Mouse (Mus musculus) embryo, embryonic 10 days (tissue): ENCODE data around the gene Asb13.

ENCODE experiments used
- DNase-seq: peaks from one replicate; pipeline ENCODE4 v3.0.0-alpha.2; 2015; ENCODE audit warnings: low spot score

Gene Asb13

DNA sequence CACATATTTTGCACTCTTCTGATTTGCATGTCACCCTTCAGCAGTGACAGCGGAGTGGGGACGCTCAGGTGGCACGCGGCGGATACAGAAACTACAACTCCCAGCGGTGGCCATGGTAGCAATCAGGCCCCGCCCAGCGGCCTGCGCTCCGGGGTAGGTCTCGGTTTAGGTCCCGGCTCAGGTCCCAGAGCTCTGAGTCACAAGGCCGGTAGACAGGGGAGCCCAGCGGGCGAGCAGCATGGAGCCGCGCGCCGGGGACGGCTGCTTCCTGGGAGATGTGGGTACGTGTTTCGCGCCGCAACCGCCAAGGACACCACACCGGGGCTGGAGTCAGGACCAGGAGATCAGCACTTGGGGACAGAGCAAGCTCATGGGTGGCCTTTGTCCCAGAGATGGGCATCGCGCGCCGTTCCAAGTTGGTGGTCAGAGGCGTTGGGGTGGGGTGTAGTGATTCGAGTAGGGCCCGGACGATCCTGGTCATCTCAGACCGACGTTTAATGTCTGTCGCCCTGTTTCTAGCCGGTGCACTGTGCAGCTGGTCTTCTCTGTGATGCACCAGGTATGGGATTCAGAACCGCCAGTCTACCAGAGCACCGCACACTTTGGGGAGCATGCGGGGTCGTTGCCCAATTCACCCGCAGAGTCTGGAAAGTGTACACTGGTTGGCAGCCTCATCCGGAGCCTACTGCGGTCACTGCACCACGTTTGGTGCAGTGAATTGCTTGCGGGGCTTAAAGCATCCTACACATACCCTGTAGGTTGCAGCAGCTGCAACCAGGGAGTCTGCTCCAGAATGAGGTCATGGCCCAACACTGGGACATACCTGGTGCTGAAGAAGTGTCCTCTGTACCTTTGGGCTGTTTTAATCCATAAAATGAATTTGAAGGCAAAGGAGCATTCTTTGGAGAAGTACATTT lies at the start of gene Asb13:
Gene Asb13, plus strand, starts transcription at position 138 of the 917 bp plus-strand sequence.
- DNase-seq, result peak; percentile 88

DNA sequence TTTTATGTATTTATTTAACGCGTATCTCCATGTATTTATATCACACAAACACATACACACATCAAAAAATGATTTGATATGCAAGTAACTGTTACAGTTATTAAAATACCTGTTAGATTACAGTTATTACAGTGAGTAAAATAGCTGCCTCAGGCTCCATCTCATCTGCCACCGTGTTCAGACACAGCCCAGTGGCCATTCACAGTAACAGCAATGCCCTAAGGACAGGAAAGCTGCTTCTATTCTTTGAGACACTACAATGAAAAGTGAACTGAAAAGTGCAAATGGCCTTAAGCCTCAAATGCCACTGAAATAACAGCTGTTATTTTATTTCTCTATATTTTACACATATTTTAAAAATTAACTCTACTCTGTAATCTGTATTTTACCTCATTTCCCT lies 43.0 kb upstream of the Asb13 start:
- DNase-seq, result no peak

DNA sequence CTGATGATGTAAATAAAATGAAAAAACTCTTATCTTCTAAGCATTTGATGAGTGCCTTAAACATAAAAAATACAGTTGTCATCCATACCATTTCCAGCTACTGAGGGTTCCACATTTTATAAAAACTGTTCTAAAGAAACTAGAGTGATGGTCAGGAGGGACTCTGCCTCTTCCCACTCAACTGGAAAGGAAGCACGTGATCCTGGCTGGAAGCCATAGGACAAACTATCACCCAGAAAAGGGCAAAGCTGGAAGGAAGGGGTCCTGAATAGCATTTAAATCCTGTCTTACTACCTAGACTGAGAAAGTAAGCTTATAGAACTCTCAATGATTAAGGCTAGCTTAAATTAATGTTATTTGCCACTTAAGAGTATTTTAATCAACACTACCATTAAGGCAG lies 39.5 kb upstream of the Asb13 start:
- no peak for DNase-seq

DNA sequence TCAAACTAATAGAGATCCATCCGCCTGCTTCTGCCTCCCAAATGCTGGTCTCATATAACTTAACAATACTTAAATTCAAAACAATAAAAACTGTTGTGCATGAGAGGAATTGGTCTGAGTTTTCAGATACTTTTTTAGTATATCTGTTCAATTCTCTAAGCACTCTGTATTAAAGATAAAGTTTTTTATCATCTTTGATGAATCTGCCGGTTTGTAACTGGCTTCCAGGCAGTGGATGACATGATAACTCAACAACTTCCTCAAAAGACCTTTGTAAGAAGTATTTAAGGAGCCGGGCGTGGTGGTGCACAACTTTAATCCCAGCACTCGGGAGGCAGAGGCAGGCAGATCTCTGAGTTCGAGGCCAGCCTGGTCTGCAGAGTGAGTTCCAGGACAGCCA lies 37.6 kb upstream of the Asb13 start:
- no peak for DNase-seq

DNA sequence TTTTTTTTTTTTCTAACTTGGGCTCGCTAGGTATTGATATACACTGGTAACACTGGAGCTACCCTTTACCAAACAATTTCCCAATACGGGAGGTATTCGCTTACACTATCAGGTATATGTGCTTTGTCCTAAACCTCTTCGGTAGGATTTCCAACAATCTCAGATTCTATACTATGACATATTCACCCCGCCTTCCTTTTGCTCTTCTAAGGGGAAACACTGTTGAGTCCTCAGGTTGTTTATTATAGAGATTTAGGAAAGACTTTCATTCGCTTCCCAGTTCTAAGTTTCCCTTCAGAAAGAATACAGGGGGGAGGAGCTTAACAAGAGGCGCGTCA lies 24.1 kb upstream of the Asb13 start:
- DNase-seq, result no peak

DNA sequence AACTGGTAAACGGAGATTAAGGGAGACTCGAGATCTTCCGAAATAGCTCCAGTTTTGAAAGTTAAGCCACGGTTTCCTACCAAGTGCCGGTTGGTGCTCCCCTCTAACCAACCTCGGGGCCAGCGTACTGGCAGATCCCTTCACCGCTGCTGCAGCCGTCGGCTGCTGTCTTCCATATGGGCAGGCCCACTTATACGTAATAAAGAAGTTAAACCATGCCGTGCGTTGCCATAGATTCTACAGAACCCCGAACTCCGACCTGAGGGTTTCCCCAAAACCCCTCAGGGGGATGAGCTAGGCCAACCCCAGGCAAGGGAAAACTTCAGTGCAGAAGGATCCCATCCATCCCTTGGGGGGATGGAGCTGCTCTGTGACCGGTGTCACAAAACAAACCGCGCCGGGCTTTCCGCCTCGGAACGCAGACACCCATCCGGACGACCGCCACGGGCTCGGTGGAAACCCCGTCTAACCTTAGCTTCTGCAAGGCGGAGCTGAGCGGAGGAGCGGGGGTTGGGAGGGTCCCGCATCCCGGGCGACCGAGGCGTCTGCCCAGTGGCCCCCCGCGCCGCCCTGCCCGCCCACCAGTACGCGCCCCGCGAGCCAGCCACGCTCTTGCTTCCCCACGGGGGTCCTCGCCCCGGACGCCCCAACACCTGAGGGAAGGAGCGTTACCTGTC lies 23.6 kb upstream of the Asb13 start:
- DNase-seq, result peak; percentile 47

DNA sequence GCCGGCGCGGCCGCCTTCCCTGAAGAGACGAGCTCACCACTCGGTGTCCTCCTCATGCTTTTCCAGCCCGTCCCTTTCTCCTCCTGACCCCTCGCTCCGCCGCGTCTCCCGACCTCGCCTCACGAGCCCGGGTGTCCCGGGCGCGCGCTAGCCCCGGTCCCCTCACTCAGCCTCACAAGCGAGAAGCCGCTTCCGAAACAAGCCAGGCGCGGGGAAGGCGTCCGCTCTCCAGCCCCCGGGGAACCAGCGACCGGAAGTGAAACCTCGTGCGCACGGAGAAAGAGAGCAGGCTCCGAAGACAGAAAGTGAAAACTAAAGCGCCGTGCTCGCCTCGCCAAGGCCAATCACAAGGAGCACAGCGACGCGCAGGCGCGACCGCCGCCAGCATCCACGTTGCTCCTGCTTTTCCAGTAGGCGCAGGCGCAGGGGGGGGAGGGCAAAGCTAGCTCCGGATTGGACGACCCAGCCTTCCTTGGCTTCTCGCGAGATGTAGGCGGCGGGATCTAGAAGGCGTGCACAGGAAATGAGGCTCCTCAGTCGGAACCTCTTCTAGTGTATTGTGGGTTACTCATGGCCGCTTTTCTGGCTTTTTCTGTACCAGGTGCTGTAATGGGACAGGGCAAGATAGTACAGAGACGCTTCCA lies 22.9 kb upstream of the Asb13 start, which contains the start of gene Fam208b:
Gene Fam208b, minus strand, starts transcription at position 314 of the 644 bp plus-strand sequence.
- peak; percentile 99 for DNase-seq

DNA sequence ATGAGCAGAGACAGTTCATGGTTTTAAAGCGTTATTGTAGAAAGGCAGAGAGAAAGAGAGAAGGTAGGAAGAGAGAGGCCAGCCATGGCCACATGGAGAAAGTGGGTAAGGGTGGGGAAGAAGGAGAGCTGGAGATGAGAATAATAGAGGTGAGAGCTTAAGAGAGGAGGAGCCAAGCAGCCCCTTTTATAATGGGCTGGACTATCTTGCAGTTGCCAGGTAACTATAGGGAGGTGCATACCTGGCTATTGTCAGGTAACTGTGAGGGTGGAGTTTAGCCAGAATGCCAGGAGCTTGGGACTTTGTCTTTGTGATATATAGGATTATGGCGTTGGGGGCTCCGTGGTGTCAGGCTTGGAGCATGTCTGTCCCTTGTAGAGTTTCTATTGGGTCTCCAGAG lies 6.7 kb upstream of the Asb13 start:
- no peak for DNase-seq

DNA sequence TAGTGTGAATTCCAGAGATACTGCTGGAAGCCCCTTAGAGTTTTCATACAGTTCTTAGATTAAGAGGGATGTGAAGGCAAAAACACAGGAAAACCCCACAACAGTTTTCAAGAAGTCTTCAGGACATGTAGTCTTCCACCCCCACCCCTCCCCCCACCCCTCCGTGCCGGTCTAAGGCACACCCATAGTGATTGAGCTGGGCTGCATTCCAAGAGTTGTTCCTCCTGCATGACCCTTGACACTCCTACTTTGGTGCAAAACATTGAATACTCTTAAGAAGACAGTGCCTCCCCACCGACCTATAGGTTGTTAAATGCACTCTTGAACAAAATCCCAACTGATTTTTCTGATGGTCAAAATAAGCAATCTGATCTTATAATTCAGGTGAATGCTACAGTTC lies 5.7 kb upstream of the Asb13 start:
- DNase-seq, result no peak

DNA sequence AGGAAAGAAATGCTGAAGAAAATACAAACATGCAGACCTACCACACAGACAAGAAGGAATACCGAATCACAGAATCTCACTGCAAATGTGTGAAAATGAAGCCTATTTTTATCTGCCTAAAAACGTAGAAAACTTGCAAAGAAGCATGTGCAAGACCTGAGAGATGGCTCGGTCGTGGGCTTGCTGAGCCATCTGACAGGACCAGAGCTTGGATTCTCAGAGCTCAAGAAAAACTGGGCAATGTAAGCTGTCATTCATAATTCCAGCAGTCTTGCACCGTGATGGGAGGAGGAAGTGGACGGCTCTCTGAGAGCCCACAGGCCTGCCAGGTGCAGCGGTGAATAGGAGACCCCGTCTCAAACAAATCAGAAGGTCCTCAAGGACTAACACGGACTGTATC lies 1.3 kb upstream of the Asb13 start:
- no peak for DNase-seq

DNA sequence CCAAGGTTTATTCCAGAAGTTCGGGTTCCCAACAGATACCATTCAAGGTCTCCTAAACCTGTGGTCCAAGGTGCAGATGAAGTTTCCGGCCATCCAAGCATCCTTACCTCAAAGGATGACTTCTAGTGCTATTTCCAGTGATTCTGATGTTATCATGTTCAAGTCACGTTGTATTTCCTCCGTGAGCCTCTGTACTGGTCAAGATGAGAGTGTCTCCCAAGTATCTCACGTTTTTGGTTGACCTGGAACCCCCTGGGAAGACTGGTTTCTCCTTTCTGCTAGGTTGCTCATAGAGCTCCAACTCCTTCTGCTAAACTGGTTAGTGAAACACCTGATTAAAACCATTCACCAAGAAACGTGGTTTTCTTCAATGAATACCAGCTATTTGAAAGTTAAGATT lies 701 bp upstream of the Asb13 start:
- no peak for DNase-seq

DNA sequence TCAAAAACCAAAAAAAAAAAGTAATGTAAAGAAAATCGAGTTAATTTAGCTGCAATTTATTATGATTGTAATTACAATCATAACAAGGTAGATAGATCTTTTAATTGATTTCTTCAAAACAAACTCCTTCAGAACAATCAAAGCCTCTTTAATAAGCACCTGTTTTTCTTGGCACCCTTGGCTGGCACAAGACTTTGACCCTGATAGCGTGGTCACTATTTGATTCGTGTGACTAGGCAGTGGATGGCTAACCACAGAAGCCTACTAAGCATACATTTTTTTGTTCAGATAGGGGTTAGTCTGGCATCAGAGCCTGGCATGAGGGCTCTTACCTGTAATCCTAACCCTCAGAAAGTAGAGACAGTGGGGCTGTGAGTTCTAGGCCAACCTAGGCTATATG lies 1.2 kb downstream of the Asb13 start:
- DNase-seq, result no peak

DNA sequence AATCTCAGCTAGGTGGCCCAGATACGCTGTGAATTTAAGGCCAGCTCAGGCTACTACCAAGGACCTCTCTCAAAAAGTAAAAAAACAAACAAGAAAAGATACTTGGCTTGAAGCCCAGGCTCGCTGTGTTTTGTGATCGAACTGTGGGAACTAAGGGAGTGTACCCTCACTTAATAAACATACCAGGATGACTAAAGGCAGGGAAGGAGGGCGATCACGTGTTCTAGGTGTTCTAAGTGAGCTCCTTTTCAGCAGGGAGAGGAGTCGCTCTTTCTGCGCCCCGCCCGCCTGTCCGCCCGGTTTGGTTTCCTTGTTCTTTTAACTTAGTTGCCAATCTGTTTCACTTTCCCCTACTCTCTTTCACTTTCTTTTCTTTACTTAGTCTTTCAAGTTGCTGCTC lies 3.0 kb downstream of the Asb13 start:
- no peak for DNase-seq

DNA sequence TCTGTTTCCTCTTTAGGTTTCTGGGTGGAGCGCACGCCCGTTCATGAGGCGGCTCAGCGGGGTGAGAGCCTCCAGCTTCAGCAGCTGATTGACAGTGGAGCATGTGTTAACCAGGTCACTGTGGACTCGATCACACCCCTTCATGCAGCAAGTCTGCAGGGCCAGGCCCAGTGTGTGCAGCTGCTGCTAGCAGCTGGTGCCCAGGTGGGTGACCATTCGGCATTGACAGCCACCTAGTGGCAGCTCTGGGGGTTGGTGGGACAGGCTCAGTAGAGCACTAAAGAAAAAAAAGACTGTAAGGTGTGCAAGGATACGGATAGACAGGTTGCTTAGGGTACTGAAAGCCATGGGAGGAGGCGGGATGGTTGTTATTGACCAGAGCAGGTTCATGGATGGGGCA lies 8.2 kb downstream of the Asb13 start:
- peak; percentile 35 for DNase-seq

DNA sequence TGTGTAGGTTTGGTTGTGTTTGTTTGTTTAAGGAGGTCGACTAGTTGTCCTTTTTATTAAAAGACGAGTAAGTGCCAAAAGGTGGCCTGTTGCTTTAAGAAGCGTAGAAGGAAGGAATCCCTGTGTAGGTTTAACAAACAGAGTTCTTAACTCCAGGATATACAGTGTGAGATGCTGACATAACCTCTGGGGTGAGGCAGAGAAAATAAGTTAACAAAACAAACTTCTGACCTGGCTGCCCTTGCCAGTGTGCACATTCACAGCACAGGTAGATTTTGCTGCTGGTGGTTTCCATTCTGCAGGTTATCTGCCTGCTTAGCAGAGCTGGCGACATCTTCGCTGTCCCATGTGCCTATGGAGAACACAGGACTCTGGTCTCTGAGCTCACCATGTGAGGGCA lies 8.7 kb downstream of the Asb13 start:
- no peak for DNase-seq

DNA sequence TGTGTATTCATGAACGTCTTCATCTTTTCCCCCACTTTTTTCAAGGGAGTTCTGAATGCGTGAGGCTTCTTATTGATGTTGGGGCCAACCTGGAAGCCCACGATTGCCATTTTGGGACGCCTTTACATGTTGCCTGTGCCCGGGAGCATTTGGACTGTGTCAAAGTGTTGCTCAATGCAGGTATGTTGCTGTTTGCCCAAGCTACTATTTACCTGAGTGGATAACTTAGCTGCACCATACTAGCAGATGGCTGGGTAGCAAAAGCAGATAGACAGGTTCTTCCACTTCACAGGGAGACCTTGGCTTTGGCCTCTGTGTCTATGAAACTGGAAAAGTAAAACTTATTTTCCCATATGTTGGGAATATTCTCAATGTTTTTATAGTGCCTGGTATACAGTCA lies 11.0 kb downstream of the Asb13 start:
- DNase-seq, result no peak

DNA sequence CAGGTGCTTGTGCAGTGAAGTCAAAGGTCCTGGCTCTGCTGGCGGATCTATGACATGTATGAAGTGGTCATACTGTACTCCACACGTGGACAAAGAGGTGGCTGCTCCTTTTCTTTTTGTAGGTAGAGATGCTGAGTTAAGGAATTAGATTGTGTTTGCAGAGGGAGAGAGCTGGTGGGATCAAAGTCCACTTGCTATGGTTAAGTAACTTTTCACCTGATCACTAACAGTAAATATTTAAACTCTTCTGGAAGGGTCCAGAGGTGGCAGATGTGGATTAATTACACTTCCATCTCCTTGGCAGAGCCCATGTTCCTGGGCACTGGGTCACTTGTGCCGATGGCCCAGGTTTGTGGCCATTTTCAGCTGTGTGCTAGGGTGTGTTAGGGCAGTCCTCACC lies 12.1 kb downstream of the Asb13 start:
- DNase-seq, result no peak

DNA sequence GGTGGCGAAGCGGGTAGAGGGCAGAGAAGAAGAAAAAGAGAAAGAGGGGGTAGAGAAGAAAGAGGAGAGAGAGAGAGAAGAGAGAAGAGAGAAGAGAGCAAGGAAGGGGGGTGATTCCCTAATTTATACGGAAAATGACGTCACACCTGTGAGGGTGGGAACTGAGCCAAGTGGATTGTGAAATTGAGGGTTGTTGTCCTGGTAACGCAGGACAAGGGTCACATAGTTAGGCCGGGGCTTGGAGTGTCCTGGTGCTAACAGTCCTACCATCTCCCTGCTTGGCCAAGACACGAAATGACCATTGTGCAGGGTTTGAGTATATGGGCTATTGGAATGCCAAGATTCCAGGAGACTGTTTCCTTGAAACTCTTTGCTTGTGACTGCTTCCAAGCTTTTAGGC lies 12.7 kb downstream of the Asb13 start:
- no peak for DNase-seq

DNA sequence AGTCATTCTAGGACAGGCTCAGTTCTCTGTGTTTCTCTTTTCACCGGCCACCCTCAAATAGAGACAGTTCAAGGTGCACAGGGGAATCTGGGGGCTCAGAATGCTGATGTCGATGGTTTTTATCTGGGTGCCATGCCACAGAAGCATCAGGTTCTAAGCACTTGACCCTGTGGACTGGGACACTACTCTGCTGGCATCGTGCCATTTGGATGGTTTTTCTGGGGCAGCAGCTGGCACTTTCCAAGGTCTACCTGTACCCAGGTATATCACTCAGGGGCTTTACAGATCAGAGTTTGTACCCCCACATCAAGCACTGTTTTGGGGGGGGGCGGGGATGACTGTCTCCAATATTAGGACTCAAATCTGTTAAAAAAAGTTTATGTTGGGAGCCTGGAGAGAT lies 16.7 kb downstream of the Asb13 start:
- DNase-seq, result no peak

DNA sequence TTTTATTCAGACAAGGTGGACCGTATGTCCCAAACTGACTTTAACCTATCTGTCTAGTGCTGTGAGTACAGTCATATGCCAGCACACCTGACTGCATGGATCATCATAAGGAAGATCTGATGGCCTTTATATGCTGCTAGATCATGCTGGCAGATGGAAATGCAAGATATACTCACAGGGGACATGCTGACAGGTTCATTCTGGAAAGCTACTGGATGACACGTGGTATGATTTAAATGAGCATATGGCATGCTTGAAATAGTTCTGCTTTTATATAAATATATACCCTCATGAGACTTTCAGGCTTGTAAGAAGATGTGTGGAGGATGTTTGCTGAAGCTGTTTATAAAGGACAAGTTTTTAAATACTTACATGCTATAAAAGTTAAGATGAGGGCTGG lies 20.6 kb downstream of the Asb13 start:
- no peak for DNase-seq

DNA sequence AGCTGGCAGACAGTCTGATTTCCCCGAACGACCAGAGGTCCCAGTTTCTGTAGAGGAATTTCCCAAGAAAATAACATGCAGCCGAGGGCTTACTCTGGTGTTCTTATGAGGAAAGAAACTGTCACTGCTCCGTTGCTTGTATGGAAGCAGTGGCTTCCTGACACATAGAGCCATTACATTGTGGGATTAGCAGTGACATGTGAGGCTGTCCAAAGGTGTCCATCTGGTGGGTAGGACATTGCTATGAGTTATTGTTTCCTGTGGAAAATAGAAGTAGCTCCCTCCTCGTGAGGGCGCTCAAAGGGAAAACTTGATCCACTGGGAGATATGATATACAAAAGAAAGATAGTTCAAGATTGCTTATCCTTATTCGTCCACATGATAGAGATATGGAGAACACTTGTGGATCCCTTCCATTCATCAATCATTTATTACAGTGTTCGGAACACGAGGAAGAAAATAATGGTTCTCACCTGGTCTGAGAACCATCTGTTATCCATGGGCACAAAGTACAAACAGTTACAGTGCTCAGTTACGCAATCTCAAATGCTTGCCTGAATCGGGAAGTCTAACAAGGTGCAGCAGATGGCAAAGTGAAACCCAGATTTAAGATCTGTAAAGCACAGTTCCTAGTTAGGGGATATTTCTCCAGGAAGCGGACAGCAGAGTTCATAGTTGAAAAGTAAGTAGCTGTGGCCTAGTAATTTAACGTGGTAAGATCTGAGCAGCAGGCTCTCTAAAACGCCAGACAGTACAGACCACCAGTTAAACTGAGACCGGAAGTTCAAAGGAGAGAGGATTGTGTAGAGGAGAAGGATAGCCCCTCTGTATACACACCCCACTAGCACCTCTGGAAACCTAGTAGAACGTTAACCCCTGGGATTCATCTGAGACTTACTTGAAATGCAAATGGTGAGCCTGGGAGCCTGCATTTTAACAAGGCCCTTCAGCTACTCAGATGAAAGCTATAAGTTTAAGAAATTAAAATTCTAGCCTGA lies 25.6 kb downstream of the Asb13 start:
- DNase-seq, result no peak

DNA sequence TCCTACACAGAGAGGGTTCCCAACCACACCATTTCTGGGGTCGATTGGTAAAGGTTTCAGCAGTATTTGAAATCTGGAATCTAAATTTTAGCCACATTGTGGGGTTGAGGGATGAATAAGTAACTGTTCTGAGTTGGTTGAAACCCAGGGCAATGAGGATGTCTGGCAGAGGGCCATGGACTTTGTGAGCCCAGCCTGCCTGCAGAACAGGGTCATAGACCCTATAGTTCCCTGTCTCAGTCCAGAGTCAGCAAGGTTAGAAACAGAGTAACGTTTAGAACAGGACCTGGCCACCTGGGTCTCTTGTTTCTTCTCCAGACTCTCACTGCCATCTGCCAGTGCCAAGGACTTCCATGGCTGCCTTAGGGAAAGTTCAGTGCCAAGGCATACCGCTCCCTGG lies 30.4 kb downstream of the Asb13 start:
- no peak for DNase-seq
